Mouse (Mus musculus): Measurements from ENCODE around the gene Ttll5.

Gene Ttll5

GRCm38 (mm10) chr12:85954167-85954566 lies 129.7 kb downstream of the Ttll5 start:
- in situ Hi-C loops (cut with MboI; ENCODE audit: low pct_unique_long_range_greater_than_20kb in 1 of 2, low sequenced_read_pairs in 2 of 2, unreplicated experiment in 1 of 2): loop anchor here in 1 of 2 experiments (5.0 kb wide), 1 partner anchor 123 kb away; the partner anchor contains the start of gene Tgfb3

- in situ Hi-C loops (cut with MboI; ENCODE audit: low pct_unique_long_range_greater_than_20kb in 1 of 2, low sequenced_read_pairs in 2 of 2, unreplicated experiment in 1 of 2): no loop called here
Measured at GRCm38 (mm10) chr12:85955062-85955461, 130.6 kb downstream of the Ttll5 start.

DNA sequence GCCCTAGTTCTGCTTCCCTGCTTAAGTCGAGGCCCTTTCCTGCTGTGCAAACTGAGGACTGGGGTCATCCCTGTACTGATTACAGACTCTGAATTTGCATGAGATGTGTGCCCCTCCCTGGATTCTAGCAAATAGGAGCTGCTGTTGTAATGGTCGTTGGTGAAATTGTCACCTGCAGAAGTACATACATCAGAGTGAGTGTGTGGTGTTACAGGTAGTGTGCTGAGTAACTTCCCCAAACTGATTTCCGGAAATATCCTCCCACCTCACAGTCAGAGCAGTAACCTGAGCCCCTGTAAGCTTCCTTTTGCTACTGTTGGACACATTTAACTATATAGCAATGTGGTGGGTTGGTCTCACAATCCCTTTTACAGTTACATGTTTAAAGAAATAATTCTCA lies 131.2 kb downstream of the Ttll5 start:
- in situ Hi-C loops (cut with MboI; ENCODE audit: low pct_unique_long_range_greater_than_20kb in 1 of 2, low sequenced_read_pairs in 2 of 2, unreplicated experiment in 1 of 2): no loop called here

DNA sequence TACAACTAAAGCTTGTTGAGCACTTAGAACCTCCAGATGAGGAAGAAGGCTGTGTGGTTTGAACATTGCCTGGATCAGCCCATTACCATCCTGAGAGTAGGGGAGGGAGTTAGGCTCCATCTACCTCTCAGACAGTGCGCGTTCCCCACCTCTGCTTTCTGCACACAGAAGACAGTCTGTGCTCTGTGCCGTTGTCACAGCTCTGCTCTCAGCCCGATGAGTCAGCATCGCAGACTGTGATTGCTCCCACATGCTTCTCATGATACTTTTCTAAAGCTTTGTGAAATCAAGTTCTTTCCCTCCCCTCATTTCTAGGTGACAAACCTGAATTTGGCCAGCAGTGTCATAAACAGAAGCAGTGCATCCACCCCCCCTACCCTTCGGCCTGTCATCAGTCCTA lies 131.8 kb downstream of the Ttll5 start:
- in situ Hi-C loops (cut with MboI; ENCODE audit: low pct_unique_long_range_greater_than_20kb in 1 of 2, low sequenced_read_pairs in 2 of 2, unreplicated experiment in 1 of 2): no loop called here

GRCm38 (mm10) chr12:85958460-85958859 lies 134.0 kb downstream of the Ttll5 start:
- in situ Hi-C loops (cut with MboI; ENCODE audit: low pct_unique_long_range_greater_than_20kb in 1 of 2, low sequenced_read_pairs in 2 of 2, unreplicated experiment in 1 of 2): no loop called here

DNA sequence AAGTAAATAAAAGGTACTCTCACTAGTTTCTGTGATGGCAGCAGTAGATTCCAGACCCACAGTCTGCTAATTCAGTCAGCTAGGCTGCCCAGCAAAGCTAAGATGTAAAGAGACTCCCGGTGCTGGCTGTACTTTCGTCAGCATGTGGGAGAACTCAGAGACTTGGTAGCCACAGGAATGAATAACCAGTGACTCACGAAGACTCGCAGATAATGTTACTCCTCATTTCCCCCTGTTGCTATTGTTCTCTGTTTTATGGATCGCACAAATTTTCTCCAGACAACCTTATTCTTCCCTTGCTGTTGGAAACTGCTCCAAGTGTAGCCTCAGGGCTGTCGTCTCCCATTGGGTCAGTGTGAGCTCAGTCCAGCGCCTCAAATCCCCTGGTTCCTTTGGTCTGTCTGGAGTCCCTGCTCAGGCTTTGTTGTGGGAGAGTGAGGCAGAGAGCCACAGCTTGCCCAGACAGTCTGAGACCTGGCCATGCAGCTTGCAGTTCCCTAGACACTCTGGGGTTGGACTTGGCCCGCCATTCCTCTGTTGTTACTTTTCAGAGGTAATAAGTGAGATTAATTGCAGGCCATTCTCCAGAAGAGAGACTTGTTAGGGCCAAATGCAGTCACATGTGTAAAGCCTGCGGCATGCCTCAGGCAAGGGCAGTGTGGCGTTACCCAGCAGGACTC lies 135.5 kb downstream of the Ttll5 start:
- in situ Hi-C loops (cut with MboI; ENCODE audit: low pct_unique_long_range_greater_than_20kb in 1 of 2, low sequenced_read_pairs in 2 of 2, unreplicated experiment in 1 of 2): no loop called here

DNA sequence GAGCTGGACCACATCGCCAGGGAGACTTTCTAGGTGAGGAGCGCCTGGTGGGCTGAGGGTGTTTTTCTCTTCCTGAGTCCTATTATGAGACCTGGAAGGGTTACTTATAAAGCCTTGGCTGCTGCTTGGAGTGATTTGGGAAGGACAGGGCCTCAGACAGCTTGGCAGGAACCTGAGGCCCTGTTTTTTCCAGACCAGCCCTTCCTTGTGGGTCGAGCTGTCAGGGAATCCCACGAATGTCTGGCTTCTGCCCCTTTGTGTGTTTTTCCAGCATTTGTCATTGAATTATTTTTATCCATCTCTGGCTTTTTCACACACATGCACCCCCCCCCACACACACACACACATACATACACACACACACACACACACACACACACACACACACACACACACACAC lies 136.2 kb downstream of the Ttll5 start:
- in situ Hi-C loops (cut with MboI; ENCODE audit: low pct_unique_long_range_greater_than_20kb in 1 of 2, low sequenced_read_pairs in 2 of 2, unreplicated experiment in 1 of 2): no loop called here

DNA sequence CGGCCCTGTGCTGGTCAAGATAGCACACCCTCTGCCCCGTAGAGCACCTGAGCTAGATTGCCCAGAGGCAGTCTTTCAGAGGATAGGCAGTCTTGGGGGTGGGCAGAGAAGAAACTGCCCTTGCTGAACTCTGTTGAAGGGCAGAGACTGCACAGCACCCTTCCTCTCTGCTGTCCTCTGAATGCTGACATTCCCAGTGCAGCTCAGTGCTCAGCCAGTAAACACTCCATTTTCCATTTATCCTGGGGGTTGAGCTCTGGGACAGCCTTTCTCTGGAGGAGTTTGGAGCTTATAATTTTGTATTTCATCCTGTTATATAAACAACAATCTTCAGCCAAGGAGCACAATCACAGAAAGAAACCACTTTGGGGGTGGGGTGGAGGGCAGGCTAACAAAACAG lies 138.7 kb downstream of the Ttll5 start:
- in situ Hi-C loops (cut with MboI; ENCODE audit: low pct_unique_long_range_greater_than_20kb in 1 of 2, low sequenced_read_pairs in 2 of 2, unreplicated experiment in 1 of 2): no loop called here

GRCm38 (mm10) chr12:85963699-85964098 lies 139.2 kb downstream of the Ttll5 start:
- in situ Hi-C loops (cut with MboI; ENCODE audit: low pct_unique_long_range_greater_than_20kb in 1 of 2, low sequenced_read_pairs in 2 of 2, unreplicated experiment in 1 of 2): no loop called here

DNA sequence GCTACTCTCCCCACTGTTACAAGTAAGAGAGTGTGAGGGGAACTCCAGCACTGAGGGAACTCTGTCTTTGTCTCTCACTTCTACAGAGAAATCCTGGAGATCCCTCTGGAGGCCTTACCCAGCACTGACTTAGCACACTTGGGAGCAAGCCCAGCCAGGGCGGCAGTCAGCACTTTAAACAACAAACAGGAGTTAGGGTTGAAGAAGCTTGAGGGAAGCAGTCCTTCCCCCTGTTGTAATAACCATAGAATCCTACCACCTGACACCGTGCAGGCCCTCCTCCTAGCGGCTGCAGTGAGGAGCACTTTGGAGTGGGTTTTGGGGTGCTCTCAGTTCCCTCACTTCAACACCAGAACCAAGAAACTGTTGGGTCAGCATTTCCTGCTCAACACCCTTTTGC lies 140.0 kb downstream of the Ttll5 start:
- in situ Hi-C loops (cut with MboI; ENCODE audit: low pct_unique_long_range_greater_than_20kb in 1 of 2, low sequenced_read_pairs in 2 of 2, unreplicated experiment in 1 of 2): no loop called here

GRCm38 (mm10) chr12:85967812-85968211 lies 143.4 kb downstream of the Ttll5 start:
- in situ Hi-C loops (cut with MboI; ENCODE audit: low pct_unique_long_range_greater_than_20kb in 1 of 2, low sequenced_read_pairs in 2 of 2, unreplicated experiment in 1 of 2): no loop called here

DNA sequence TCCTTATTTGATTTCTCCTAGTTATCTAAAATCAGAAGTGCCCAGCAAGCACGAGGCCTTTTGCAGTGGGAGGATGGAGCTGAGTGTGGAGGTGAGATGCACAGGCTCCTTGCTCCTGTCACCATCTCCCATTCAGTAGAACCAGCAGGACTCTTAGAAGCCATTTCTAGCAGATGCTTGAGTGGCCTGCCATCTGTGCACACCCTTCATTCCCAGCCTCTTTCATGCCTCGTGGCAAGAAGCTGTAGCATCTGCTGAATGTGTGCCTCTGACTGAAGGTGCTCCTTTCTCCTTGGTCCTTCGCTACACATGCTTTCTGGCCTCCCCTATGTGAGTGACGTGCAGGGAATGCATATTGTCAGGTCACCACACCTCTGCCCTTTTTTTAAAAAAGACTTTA lies 143.9 kb downstream of the Ttll5 start:
- in situ Hi-C loops (cut with MboI; ENCODE audit: low pct_unique_long_range_greater_than_20kb in 1 of 2, low sequenced_read_pairs in 2 of 2, unreplicated experiment in 1 of 2): no loop called here

- in situ Hi-C loops (cut with MboI; ENCODE audit: low pct_unique_long_range_greater_than_20kb in 1 of 2, low sequenced_read_pairs in 2 of 2, unreplicated experiment in 1 of 2): no loop called here
Measured at GRCm38 (mm10) chr12:85969571-85969970, 145.1 kb downstream of the Ttll5 start.

GRCm38 (mm10) chr12:85970191-85970590 lies 145.7 kb downstream of the Ttll5 start:
- in situ Hi-C loops (cut with MboI; ENCODE audit: low pct_unique_long_range_greater_than_20kb in 1 of 2, low sequenced_read_pairs in 2 of 2, unreplicated experiment in 1 of 2): no loop called here

GRCm38 (mm10) chr12:85970803-85971202 lies 146.3 kb downstream of the Ttll5 start:
- in situ Hi-C loops (cut with MboI; ENCODE audit: low pct_unique_long_range_greater_than_20kb in 1 of 2, low sequenced_read_pairs in 2 of 2, unreplicated experiment in 1 of 2): no loop called here

DNA sequence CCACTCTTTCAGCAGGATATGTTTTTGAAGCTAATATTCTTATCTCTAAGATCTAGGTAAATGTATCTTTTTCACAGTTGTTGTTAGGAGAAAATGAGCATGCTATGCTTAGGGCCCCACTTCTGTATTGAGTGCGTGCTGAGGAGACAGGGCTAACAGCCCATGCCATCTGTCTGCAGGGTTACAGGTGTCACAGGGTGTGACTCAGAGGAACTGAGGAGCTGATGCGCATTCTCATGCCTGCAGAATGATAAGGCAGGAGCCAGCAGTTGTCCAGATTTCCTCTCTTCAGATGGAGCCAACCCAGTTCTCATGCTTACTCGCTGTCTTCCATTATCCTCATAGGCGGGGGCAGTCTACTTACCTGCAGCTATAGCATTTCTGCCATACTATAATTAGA lies 147.2 kb downstream of the Ttll5 start:
- in situ Hi-C loops (cut with MboI; ENCODE audit: low pct_unique_long_range_greater_than_20kb in 1 of 2, low sequenced_read_pairs in 2 of 2, unreplicated experiment in 1 of 2): no loop called here

DNA sequence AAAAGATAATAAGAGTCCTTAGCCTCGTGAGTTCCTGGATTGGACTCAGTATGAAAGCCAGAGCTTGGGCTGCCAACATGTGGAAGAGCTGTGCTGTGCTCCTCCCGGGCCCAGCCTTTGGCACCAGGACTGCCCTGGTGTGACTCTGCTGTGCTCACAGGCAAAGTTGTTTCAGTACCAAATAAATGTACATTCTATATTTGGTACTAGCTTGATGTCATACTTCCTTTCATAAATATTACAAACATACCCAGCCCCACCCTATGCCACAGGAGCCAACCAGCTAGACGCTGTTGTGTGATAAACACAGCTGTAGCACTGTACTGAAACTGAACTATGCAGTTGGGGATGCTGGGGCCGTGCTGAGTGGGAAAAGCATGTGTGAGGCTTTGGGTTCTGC lies 149.1 kb downstream of the Ttll5 start:
- in situ Hi-C loops (cut with MboI; ENCODE audit: low pct_unique_long_range_greater_than_20kb in 1 of 2, low sequenced_read_pairs in 2 of 2, unreplicated experiment in 1 of 2): no loop called here

GRCm38 (mm10) chr12:85974030-85974429 lies 149.6 kb downstream of the Ttll5 start:
- in situ Hi-C loops (cut with MboI; ENCODE audit: low pct_unique_long_range_greater_than_20kb in 1 of 2, low sequenced_read_pairs in 2 of 2, unreplicated experiment in 1 of 2): no loop called here

- in situ Hi-C loops (cut with MboI; ENCODE audit: low pct_unique_long_range_greater_than_20kb in 1 of 2, low sequenced_read_pairs in 2 of 2, unreplicated experiment in 1 of 2): no loop called here
Measured at GRCm38 (mm10) chr12:85979996-85980395, 155.5 kb downstream of the Ttll5 start.

- in situ Hi-C loops (cut with MboI; ENCODE audit: low pct_unique_long_range_greater_than_20kb in 1 of 2, low sequenced_read_pairs in 2 of 2, unreplicated experiment in 1 of 2): no loop called here
Measured at GRCm38 (mm10) chr12:85985524-85985923, 161.1 kb downstream of the Ttll5 start.

GRCm38 (mm10) chr12:85986024-85986423 lies 161.6 kb downstream of the Ttll5 start:
- in situ Hi-C loops (cut with MboI; ENCODE audit: low pct_unique_long_range_greater_than_20kb in 1 of 2, low sequenced_read_pairs in 2 of 2, unreplicated experiment in 1 of 2): no loop called here

Data from mouse embryonic stem cell (cell line).